Mouse (Mus musculus): ENCODE results near the gene Ipo5. TPM values are rescaled to one million over a fixed set of nuclear protein-coding genes. Genes with fewer than 3 reads are reported as not detected.

The Ipo5 gene
- 42.8 TPM for polyA plus RNA-seq (2017; shearing (Covaris generic))

GRCm38 (mm10) chr14:120910733-120911324 is at the start of gene Ipo5:
Gene Ipo5, plus strand, starts transcription at chr14:120911224.

Other genes starting within 250 kb of the Ipo5 start
- gene Farp1, start 124.0 kb downstream of the Ipo5 start, polyA plus RNA-seq (2017; shearing (Covaris generic)), result 1.7 TPM